Mouse (Mus musculus): ENCODE measurements at regions not wholly inside any gene's neighbourhood (a gene's known extent, or its start where the extent isn't known, plus 50 kb on each side); places are given as distances from the start of the nearest gene placed in this dataset.

- DNase-seq (ENCODE audit: low spot score): no peak
- H3K36me3 ChIP-seq: no peaks in the 10 kb centered on the region
- WGBS: 86% methylated on average over 7 of the region's 7 CpGs
- H3K4me1 ChIP-seq (replicated peaks): no peaks in the 10 kb centered on the region
- H3K27ac ChIP-seq: no peak overlapping the region
- H3K4me3 ChIP-seq: no peak overlapping the region
- H3K9me3 ChIP-seq: no peaks in the 10 kb centered on the region
- peaks cover 5% of the 10 kb centered on the region; the same call in 1 of the 2 replicates for H3K27me3 ChIP-seq (ENCODE audit: insufficient read depth, poor library complexity, severe bottlenecking)
Measured at GRCm38 (mm10) chr5:64468307-64468706, 312.2 kb downstream of the Tbc1d1 start.

- H3K4me1 ChIP-seq (replicated peaks): peaks cover 11% of the 10 kb centered on the region
- peaks cover 5% of the 10 kb centered on the region; the same call in 1 of the 2 replicates for H3K27me3 ChIP-seq (ENCODE audit: insufficient read depth, poor library complexity, severe bottlenecking)
- H3K9me3 ChIP-seq: no peaks in the 10 kb centered on the region
- H3K4me3 ChIP-seq: no peak overlapping the region
- no peaks in the 10 kb centered on the region for H3K36me3 ChIP-seq
- H3K27ac ChIP-seq: no peak overlapping the region
- DNase-seq (ENCODE audit: low spot score): no peak
- WGBS: 84% methylated on average over 3 of the region's 3 CpGs
Measured at GRCm38 (mm10) chr5:64472008-64472407, 315.9 kb downstream of the Tbc1d1 start.

- Histone ChIP-seq H3K27ac (no peak overlapping the region), H3K4me1 (replicated peaks) (peaks cover 13% of the 10 kb centered on the region), H3K27me3 (ENCODE audit: insufficient read depth, poor library complexity, severe bottlenecking) (peaks cover 5% of the 10 kb centered on the region; the same call in 1 of the 2 replicates), H3K36me3 (no peaks in the 10 kb centered on the region), H3K9me3 (no peaks in the 10 kb centered on the region), H3K4me3 (no peak overlapping the region)
- DNase-seq (ENCODE audit: low spot score): no peak
- 90% methylated on average over 10 of the region's 10 CpGs for WGBS
Measured at GRCm38 (mm10) chr5:64472415-64472814, 316.3 kb downstream of the Tbc1d1 start.

DNA sequence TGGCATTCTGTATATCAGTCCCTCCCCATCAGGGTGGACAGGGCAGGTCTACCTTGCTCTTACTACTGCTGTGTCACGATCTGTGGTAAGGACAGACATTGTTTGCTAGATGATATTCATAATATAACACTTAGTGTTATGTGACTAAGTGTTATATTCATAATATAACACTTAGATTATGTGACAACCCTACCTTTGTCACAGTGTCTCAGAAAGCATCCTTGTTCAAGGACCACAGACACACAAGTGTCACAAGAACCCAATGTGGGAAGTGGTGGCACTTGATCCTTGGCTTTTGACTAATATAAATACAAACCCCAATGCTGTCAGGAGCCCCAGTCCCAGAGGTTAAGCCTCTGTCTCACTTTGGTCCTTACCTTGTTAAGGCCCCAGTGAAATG lies 318.8 kb downstream of the Tbc1d1 start:
- Histone ChIP-seq H3K4me1 (replicated peaks) (peaks cover 27% of the 10 kb centered on the region), H3K36me3 (no peaks in the 10 kb centered on the region), H3K9me3 (no peaks in the 10 kb centered on the region), H3K27me3 (ENCODE audit: insufficient read depth, poor library complexity, severe bottlenecking) (peaks cover 5% of the 10 kb centered on the region; the same call in 1 of the 2 replicates), H3K4me3 (no peak overlapping the region), H3K27ac (no peak overlapping the region)
- 93% methylated on average over 1 of the region's 1 CpGs for WGBS
- no peak for DNase-seq (ENCODE audit: low spot score)

GRCm38 (mm10) chr5:64475736-64476519 lies 319.8 kb downstream of the Tbc1d1 start:
- peaks cover 5% of the 10 kb centered on the region; the same call in 1 of the 2 replicates for H3K27me3 ChIP-seq (ENCODE audit: insufficient read depth, poor library complexity, severe bottlenecking)
- DNase-seq (ENCODE audit: low spot score): no peak
- H3K36me3 ChIP-seq: no peaks in the 10 kb centered on the region
- peak overlapping the region; percentile 74 for H3K27ac ChIP-seq
- peaks cover 27% of the 10 kb centered on the region for H3K4me1 ChIP-seq (replicated peaks)
- H3K9me3 ChIP-seq: no peaks in the 10 kb centered on the region
- 58% methylated on average over 8 of the region's 8 CpGs for WGBS
- H3K4me3 ChIP-seq: no peak overlapping the region

DNA sequence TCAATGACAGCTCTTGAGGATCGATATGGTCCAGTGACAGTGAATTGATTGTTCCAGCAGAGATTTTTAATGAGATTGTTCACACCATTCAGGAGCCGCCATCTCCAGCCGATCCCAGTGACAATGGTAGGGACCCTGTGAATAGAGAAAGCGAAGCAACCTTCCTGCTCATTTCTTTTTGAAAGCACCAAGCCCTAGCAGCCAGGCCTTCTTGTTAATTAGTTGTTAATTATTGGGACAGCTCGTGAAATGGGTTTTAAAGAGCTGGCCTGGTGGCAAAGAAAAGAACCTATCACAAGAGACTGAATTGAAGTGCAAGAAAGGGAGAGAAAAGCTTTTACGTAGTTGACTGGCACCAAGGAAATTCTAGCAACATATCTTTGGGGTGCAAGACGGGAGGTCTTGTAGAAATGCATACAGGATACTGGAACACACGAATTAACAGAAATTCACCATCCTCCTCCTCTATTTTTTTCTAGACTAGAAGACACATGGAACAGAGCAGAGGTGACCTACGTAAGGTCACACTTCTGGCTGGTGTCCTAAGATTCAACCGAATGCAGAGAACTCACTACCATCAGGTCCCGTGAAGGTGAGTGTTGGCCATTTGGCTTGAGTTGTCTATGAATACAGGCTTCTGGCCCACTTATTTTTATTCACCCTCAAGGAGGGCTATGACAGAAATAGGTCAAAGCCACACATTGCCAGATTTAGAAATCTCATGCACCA lies 320.7 kb downstream of the Tbc1d1 start:
- Histone ChIP-seq H3K27ac (peak overlapping the region; percentile 71; the same call in 1 of the 2 replicates), H3K4me3 (no peak overlapping the region), H3K9me3 (no peaks in the 10 kb centered on the region), H3K36me3 (no peaks in the 10 kb centered on the region), H3K27me3 (ENCODE audit: insufficient read depth, poor library complexity, severe bottlenecking) (peaks cover 3% of the 10 kb centered on the region; the same call in 1 of the 2 replicates), H3K4me1 (replicated peaks) (peaks cover 27% of the 10 kb centered on the region)
- WGBS: 30% methylated on average over 11 of the region's 11 CpGs
- DNase-seq (ENCODE audit: low spot score): peak; percentile 26

- H3K4me1 ChIP-seq (replicated peaks): peaks cover 29% of the 10 kb centered on the region
- no peak overlapping the region for H3K4me3 ChIP-seq
- no peaks in the 10 kb centered on the region; the same call in 1 of the 2 replicates for H3K27me3 ChIP-seq (ENCODE audit: insufficient read depth, poor library complexity, severe bottlenecking)
- no peak for DNase-seq (ENCODE audit: low spot score)
- H3K27ac ChIP-seq: peak overlapping the region; percentile 29; the same call in 1 of the 2 replicates
- no peaks in the 10 kb centered on the region for H3K36me3 ChIP-seq
- no peaks in the 10 kb centered on the region for H3K9me3 ChIP-seq
- 79% methylated on average over 13 of the region's 13 CpGs for WGBS
Measured at GRCm38 (mm10) chr5:64478143-64478542, 322.0 kb downstream of the Tbc1d1 start.

GRCm38 (mm10) chr5:64478599-64479214 lies 322.6 kb downstream of the Tbc1d1 start:
- Histone ChIP-seq H3K4me3 (no peak overlapping the region), H3K36me3 (no peaks in the 10 kb centered on the region), H3K9me3 (no peaks in the 10 kb centered on the region), H3K27ac (peak overlapping the region; percentile 29; the same call in 1 of the 2 replicates), H3K4me1 (replicated peaks) (peaks cover 29% of the 10 kb centered on the region), H3K27me3 (ENCODE audit: insufficient read depth, poor library complexity, severe bottlenecking) (no peaks in the 10 kb centered on the region; the same call in 1 of the 2 replicates)
- DNase-seq (ENCODE audit: low spot score): no peak
- 82% methylated on average over 10 of the region's 10 CpGs for WGBS

DNA sequence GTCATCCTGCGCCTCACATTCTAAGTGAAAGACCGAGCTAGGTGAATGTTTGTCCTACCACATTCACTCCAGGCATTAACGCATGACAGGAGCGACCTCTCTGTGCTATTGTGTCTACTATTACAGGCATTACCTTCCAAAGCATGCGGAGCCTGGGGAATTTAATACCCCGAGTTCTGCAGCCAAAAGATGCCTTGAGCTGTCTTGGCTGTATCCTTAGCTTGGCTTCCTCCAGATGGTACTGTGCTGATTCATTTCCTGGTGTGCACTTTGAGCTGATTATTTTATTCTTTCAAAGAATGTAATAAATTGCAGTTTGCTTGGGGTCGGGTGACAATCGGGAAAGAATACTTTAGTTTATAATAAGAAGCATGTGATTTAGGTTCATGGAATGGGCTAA lies 323.2 kb downstream of the Tbc1d1 start:
- Histone ChIP-seq H3K4me3 (no peak overlapping the region), H3K9me3 (no peaks in the 10 kb centered on the region), H3K36me3 (no peaks in the 10 kb centered on the region), H3K27ac (no peak overlapping the region), H3K27me3 (ENCODE audit: insufficient read depth, poor library complexity, severe bottlenecking) (no peaks in the 10 kb centered on the region; the same call in 1 of the 2 replicates), H3K4me1 (replicated peaks) (peaks cover 29% of the 10 kb centered on the region)
- 64% methylated on average over 8 of the region's 8 CpGs for WGBS
- DNase-seq (ENCODE audit: low spot score): no peak

DNA sequence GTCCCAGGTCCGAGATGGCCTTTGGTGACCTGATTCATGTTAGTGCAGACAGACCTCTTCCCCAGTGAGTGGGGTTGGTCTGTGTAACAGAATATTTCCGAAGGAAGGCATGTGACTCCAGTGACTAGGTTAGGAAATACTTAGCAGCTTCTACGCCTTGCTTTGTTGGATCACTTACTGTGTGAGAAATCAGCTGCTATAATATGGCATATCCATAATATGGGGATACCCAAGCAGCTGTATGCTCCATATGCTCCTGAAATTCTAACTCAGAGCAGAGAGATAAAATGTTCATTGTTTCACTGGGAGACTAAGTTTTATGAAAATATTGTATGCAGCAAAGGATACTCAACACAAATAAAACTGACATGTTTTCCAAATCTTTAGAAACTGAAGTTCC lies 318.1 kb upstream of the Klf3 start:
- Histone ChIP-seq H3K27ac (no peak overlapping the region), H3K27me3 (ENCODE audit: insufficient read depth, poor library complexity, severe bottlenecking) (no peaks in the 10 kb centered on the region), H3K4me3 (no peak overlapping the region), H3K4me1 (replicated peaks) (peaks cover 16% of the 10 kb centered on the region), H3K9me3 (peaks cover 8% of the 10 kb centered on the region; the same call in 1 of the 2 replicates), H3K36me3 (no peaks in the 10 kb centered on the region)
- 94% methylated on average over 3 of the region's 3 CpGs for WGBS
- DNase-seq (ENCODE audit: low spot score): no peak

- H3K36me3 ChIP-seq: no peaks in the 10 kb centered on the region
- H3K4me1 ChIP-seq (replicated peaks): peaks cover 24% of the 10 kb centered on the region
- H3K4me3 ChIP-seq: no peak overlapping the region
- H3K27ac ChIP-seq: no peak overlapping the region
- peaks cover 8% of the 10 kb centered on the region; the same call in 1 of the 2 replicates for H3K9me3 ChIP-seq
- 94% methylated on average over 6 of the region's 6 CpGs for WGBS
- H3K27me3 ChIP-seq (ENCODE audit: insufficient read depth, poor library complexity, severe bottlenecking): no peaks in the 10 kb centered on the region
- DNase-seq (ENCODE audit: low spot score): no peak
Measured at GRCm38 (mm10) chr5:64485856-64486255, 317.3 kb upstream of the Klf3 start.

DNA sequence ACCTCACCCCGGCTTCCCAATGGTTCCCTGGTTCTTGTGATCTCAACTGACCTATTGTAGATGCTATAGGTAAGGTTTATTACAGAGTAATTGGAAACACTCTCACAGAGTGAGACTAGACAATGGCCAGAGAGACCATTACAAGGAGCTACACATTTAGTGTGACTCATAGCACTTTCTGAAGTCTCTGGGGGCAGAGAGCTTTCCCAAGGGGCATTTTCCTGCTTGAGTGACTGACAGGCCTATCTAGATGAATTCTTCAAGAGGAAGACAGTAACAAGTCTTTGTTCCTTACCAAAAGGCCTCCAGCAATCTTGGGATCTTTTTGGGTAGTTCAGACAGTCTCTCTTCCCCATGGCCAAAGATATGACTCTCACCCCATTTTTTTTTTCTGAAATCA lies 316.4 kb upstream of the Klf3 start:
- DNase-seq (ENCODE audit: low spot score): no peak
- H3K36me3 ChIP-seq: no peaks in the 10 kb centered on the region
- H3K27ac ChIP-seq: no peak overlapping the region
- no peak overlapping the region for H3K4me3 ChIP-seq
- peaks cover 8% of the 10 kb centered on the region; the same call in 1 of the 2 replicates for H3K9me3 ChIP-seq
- peaks cover 30% of the 10 kb centered on the region for H3K4me1 ChIP-seq (replicated peaks)
- H3K27me3 ChIP-seq (ENCODE audit: insufficient read depth, poor library complexity, severe bottlenecking): no peaks in the 10 kb centered on the region
- WGBS: 81% methylated on average over 1 of the region's 1 CpGs

Measured in hindbrain, embryonic 10.5 days (tissue).